Mouse (Mus musculus) activated CD4-positive, CD25-positive, alpha-beta regulatory T cell (primary cell): ENCODE data around the gene Bcl2. TPM values are rescaled to one million over a fixed set of nuclear protein-coding genes. Genes with fewer than 3 reads are reported as not detected.

Source experiments
- polyA plus RNA-seq, 2 experiments: library from polyadenylated mRNA; unstranded; fragments of 100-300 nt; shearing (Covaris generic); gene quantifications; one replicate each; pipeline ENCODE4 v1.2.1; 2017

Bcl2 gene
- polyA plus RNA-seq, result 100 to 1,000 TPM; 104 to 417 TPM

GRCm38 (mm10) chr1:106713621-106714529, at the start of gene Bcl2:
Bcl2 (minus strand) TSS chr1:106714274.

GRCm38 (mm10) chr1:106759572-106760435, 45.7 kb upstream of the Bcl2 start, which contains the start of gene Kdsr:
Kdsr (minus strand) TSS chr1:106759727.

Other genes with a start within 250 kb of the Bcl2 start
- 10 to 100 TPM; 15.9 to 25.9 TPM for gene Kdsr, start 45.5 kb upstream of the Bcl2 start, polyA plus RNA-seq
- 100 to 1,000 TPM; 110 to 119 TPM for gene Vps4b, start 82.5 kb upstream of the Bcl2 start, polyA plus RNA-seq
- gene Serpinb5, start 146.9 kb upstream of the Bcl2 start, polyA plus RNA-seq, result not detected
- under 1 TPM in 1 of 2 experiments, not detected in 1; 0.16 TPM for gene Serpinb12, start 220.2 kb upstream of the Bcl2 start, polyA plus RNA-seq